Mouse (Mus musculus) megakaryocyte-erythroid progenitor cell, adult 5-6 weeks (primary cell): Measurements from ENCODE around the gene Angptl6. TPM values are rescaled to one million over a fixed set of nuclear protein-coding genes. Genes with fewer than 3 reads are reported as not detected.

ENCODE experiments used
- ATAC-seq: replicated peaks from 2 replicates; pipeline ENCODE4 v1.8.0; 2016; ENCODE audit warnings: mild to moderate bottlenecking, inconsistent platforms; ENCODE audit not compliant: severe bottlenecking, poor library complexity, low FRiP score, low TSS enrichment
- total RNA-seq, 2 experiments: library from RNA; stranded (forward) in 1 of 2; stranded (reverse) in 1 of 2; fragments of 200-1000, 215-1000 nt in 1 of 2; fragments of >200 nt in 1 of 2; fragmentation: Nextera tagmentation in 1 of 2; gene quantifications; 2 replicates each; pipeline ENCODE4 v1.2.3; 2014 to 2017

Angptl6 gene
- total RNA-seq (2014; fragmentation: Nextera tagmentation) (1.1 and 2.7 TPM in 2 replicates), total RNA-seq (2017) (0.42 TPM in 1 of 2 replicates, not detected in the other)

DNA sequence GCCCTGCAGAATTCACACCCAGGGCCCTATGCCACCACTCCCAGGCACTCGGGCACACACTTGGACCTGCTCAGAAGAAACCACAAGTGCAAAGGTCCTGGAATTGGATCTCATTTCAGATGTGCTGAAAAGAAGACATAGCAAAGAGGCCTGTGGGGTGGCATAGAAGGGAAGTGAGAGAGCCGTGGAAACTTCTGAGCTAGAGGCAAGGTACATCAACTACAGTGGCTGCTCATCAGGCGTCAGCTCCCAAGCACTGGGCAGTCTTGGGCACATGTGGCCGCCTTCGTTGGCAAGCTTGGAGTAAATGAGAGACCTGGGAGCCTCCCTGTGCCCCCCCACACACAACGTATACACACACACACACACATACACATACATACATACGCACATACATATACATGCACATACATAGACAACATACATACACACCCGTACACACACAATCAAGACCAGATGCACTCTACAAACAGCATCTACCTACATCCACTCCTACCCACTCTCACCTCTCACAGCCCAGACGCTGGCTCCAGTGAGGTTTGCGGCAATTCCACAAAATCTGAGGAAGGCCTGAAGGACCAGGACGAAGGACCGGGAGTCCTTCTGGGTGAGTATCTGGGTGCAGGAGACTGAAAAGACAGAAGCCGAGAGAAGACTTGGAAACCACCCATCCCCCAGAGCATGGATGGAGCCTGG is at the start of gene Angptl6:
Gene Angptl6, minus strand, starts transcription at position 631 of the 696 bp plus-strand sequence.
- ATAC-seq = no peak

- no peak for ATAC-seq
Measured at GRCm38 (mm10) chr9:20923258-20923657, 43.7 kb upstream of the Angptl6 start.

GRCm38 (mm10) chr9:20916160-20916559 is 36.6 kb upstream of the Angptl6 start:
- ATAC-seq = peak; percentile 69

DNA sequence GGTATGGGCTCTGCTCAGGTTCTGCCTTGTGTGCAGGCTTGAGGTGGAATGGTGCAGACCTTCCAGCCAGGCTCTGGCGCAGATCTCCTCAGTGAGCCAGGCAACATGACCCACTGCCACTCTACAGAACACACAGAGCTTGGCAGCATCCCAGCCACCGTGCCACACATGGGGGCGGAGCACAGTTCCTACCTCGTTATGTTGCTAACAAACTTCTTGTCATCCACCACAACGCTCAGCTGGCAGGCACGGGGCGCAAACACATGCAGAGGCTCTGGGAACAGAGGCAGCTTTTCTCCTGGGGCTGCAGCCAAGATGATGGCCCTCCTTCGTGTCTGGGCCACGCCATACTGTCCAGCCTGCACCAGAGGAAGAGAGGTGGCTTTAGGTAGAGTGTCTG is 30.4 kb upstream of the Angptl6 start:
- ATAC-seq = 0 out of 2 replicates have a peak, but pooled peaks have one; percentile 18

DNA sequence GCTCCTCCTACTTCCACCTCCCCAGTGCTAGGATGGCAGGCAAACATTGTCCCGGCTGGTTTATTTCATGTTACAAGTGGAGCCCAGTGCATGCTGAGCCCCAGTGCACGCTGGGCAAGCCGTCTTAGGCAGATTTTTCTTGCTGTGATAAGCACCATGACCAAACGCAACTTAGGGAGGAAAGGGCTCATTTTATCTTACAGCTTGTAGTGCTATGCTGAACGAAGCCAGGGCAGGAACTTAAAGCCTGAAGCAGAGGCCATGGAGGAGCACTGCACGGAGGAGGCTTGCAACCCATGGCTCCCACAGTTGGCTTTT is 22.6 kb upstream of the Angptl6 start:
- ATAC-seq = peak; percentile 71

- peak; percentile 60 for ATAC-seq
Measured at GRCm38 (mm10) chr9:20901466-20902173, 22.1 kb upstream of the Angptl6 start.

DNA sequence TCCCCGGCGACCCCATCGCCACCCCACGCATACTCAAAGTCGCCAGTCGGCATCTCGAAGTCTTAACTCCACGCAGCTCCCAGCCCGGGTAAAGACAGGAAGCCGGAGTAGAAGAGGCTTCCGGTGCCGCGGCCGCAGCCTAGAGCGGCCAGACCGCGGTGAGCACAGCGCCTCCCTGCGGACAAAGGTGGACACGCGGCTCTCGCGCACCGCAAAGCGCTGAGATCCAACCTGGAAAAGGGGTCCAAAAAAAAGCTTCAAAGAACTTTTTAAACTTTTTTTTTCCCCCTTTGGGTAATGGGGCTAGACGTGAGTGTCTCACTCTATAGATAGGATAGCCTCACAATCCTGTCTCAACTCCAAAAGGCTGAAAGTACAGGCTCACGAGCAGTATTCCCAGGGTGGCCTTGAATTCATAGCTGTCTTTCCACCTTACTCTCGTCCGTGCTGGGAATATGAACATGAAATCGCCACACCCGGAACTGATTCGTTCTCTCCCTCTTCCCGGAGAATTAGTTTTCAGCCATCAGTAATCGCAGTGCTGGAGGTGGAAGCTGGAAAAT is 19.1 kb upstream of the Angptl6 start, which contains the start of gene Eif3g:
Gene Eif3g, minus strand, starts transcription at position 113 of the 563 bp plus-strand sequence.
- peak; percentile 40 for ATAC-seq

DNA sequence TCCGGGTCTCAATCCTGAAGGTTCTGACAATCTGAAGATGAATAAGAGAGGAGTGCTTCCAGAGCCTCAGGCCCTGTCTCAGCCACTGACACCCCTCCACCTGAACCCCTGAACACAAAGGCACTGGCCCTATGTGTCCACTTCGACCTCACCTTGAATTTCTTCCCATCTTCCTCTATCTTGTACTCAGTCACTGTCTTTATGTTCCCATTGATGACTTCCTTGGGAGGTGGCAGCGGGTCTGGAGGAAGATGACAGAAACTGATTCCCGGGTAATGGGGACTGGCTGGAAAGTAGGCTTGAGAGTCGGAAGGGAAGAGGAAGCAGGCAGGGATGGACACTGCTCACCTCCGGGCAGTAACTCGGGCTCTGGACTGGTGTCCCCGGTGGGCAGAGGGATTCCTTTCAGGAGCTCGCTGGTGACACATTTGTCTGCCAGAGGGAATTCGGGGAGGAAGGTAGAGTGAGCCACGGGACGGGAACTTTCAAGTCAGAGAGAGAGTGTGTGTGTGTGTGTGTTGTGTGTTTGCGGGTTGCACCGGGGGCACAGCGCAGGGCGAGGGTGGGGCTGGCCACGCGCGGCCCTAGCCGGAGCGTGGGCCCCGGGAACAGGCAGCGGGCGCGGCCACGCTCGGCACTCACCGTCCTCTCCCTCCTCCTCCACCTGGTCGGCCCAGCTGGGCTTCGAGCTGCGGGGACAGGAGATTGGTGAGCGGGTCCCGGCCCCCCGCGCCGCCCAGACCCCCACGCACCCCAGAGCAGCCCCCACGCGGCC is 18.4 kb upstream of the Angptl6 start:
- ATAC-seq = no peak

- no peak for ATAC-seq
Measured at GRCm38 (mm10) chr9:20895382-20895781, 15.9 kb upstream of the Angptl6 start.

- no peak for ATAC-seq
Measured at GRCm38 (mm10) chr9:20894629-20895028, 15.1 kb upstream of the Angptl6 start.

DNA sequence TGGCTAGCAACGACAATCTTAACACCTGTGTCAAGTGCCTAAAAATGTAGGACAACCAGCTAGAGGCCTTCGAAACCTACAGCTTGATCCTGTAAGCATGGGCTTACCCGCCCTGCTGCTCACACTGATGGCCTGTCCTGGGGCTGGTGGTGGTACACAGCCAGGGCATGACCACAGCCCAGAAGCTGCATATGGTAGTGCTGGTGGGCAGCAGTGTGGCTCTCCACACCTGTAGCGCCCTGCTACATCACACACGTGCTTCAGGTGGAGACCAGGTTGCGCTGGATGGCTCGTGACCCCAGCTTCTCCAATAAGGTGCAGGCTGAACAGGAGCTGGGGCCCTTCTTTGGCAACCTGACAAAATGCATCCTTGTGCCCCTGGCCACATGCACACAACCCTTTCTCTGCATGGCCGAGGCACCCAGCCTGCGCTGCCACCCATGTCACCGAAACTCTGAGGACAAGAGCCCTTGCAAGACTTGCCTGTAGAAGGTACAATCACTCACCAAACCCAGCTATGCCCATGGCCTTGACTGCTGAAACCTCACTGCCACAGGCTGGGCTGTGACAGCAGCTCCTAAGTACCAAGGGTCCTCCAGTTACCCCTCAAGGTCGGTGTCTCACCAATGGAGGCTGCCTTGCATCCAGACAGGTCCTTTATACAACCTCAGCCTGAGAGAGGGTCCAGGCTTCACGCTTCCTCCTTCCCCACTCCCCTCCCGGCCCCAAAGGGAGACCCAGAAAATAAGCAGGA is 14.2 kb upstream of the Angptl6 start:
- no peak for ATAC-seq

GRCm38 (mm10) chr9:20893069-20893468 is 13.5 kb upstream of the Angptl6 start:
- no peak for ATAC-seq

GRCm38 (mm10) chr9:20892104-20892653 is 12.7 kb upstream of the Angptl6 start:
- ATAC-seq = no peak

DNA sequence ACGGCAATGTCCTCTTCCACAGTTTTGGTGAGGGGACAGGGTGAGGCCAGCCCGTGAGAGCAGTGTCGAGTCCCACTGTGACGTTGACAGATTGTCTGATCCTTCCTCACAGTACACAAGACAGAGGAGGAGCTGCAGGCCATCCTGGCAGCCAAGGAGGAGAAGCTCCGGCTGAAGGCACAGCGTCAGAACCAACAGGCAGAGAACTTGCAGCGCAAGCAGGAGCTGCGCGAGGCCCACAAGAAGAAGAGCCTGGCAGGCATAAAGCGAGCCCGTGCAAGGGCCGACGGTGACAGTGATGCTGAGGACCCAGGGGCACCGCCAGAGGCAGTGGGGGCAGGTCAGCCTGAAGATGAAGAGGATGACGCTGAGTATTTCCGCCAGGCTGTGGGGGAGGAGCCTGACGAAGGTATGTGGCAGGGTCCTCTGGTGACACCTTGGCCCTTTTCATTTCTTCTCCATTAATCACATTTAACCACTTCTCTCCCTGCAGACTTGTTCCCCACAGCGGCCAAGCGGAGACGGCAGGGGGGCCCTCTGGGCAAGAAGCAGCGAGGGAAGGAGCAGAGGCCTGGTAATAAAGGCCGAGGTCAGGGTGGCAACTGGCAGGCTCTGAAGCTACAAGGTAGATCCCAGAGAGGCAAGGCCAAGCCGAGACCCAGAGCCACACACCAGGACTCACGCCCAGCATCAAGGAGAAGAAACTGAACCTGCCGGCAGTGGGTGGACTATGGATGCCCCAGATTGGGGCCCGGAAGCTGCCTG is 12.0 kb upstream of the Angptl6 start:
- no peak for ATAC-seq

DNA sequence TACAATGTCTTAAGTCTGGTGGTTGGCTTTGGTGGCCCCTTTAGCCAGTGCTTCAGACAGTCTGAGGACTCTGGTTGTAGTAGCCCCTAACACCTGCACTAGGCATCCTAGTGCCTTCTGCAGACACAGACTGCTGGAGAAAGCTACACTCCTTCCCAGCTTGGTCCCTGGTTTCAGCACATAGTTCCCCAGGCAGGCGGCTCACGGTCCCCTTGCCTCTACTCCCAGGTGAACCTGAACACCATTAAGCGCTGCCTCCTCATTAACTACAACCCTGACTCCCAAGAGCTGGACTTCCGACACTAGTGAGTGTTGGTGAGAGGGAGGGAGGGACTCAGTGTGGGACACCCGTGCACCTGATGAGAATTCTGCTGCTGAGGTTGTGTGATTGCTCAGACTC is 10.9 kb upstream of the Angptl6 start:
- ATAC-seq = no peak

GRCm38 (mm10) chr9:20889185-20890141 is 9.9 kb upstream of the Angptl6 start:
- ATAC-seq = peak; percentile 38

GRCm38 (mm10) chr9:20888386-20888765 is 8.8 kb upstream of the Angptl6 start:
- ATAC-seq = peak; percentile 3
